Mouse (Mus musculus) cerebellum, adult 18-20 months (tissue): Measurements from ENCODE around the gene Gsdme.

ENCODE experiments used
- DNase-seq, 2 experiments: peaks; one replicate each; pipeline ENCODE4 v3.0.0; 2021

The Gsdme gene

DNA sequence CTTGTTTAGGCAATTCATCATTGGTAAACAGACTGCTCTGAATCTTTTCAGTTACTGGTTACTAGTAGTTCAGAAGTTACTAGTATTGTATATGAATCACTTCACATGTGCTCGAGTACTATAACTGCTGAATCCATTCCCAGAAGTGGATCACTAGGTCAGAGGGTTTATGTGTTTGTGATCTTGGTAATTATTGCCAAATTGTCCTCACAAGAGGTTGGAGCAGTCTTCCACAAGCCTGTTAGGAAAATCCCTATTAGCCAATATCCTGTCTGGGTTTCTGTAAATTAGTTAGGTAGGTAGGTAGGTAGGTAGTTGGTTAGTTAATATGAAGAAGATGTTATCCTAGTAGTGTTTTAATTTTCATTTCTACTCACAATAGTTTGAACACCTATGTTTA lies 87.9 kb downstream of the Gsdme start:
- no peak for DNase-seq

DNA sequence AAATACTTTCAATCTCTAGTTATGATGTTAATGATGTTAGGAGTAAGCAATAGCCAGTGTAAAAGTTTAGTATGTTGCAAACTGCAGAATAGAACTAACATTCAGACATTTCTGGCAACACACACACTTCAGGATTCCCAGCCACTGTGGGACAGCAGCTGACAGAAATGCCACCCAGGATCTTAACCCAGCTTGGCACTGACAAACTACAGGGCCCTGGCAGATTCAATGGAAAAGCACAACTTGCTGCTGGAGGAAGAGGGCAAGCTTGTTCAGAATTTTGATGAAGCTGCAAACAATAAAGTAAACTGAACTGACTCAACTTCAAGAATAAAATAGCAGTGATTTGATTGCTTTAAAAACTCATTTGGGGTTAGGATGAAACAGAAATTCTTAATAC lies 93.9 kb downstream of the Gsdme start:
- peak in 1 of 2 experiments; percentile 14 for DNase-seq

DNA sequence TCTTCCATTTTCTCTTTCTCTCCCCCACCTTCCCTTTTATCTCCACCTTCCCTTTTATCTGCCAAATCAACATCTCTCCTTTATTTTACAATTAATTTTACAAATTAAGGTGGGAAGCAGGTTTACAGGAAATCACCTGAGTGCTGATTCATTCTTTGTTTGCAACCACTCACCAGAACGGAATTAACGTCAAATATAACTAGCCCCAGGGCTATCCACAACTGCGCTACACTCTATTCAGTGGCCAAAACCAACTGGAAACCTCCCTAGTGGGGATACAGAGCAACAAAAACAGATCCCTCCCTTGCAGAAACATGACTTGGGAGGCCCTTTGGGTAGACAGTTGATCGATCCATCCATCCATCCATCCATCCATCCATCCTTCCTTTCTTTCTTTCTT lies 94.8 kb downstream of the Gsdme start:
- no peak for DNase-seq

DNA sequence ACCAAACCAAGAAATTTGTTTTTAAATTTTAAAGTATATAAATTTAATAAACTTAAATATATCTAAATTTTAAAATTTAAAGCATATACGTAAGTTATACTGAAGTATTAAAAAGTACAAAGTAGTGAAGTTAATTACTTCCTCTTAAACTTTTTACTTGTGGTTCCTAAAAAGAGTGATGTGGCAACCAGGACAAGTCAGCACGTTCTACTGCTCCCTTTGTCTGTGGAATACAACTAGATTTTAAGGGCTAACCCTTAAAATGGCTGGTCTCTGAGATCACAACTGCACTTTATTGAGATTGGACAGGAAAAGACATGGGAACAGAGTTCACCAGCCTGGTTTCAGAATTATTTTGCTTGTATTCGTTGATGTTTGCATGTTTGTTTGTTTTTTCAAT lies 100.6 kb downstream of the Gsdme start:
- no peak for DNase-seq

DNA sequence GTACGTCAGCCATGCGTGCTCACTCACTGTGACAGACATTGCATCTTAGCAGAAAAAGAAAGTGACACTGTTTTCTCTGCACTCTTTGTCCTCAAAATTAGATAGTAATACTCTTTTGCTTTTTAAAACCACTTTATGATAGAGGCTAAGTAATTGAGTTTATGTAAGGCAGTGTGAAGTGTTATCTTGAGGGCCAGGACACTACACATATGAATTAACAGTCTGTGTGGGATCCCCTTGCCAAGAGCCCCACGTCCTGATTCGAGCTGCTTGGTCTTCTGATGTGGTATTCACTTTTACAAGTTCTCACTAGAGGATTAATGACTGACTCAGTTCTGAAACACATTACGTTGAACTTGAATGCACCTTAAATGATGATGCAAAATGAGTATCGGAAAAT lies 103.8 kb downstream of the Gsdme start:
- DNase-seq, result no peak

DNA sequence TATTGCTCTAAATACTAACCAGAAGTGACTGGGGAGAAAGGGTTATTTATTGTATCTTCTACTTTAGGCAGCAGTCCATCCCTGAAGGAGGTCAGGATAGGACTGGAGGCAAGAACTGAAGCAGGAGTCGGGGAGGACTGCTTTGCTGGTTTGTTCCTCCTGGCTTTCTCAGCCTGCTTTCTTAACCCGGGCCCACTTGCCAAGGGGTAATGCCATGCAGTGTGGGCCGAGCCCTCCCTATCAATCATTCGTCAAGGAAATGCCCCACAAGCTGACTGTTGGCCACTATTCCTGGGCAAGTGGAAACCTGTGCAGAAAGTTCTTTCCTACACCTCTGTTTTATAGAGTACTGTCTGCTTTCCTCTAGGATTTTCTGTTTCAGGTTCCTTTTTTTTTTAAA lies 114.3 kb downstream of the Gsdme start:
- DNase-seq, result no peak

DNA sequence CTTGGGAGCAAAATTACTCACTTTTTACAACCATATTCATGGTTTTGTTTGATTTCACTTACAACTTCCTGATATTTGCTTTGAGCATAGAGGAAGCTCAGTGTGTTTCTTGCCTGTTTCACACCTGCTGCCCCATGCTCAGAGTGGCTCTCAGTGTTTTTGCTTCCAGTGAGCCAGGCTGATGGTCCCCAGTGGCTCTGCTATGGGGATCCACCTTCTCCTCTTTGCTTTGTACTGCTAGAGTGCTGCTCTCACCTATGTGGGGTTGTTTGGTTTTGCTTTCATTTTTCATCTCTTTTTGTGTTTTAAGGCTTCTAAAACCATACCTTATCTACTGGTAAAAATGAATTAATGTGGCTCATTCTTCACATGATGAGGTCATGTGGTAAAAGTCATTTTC lies 117.5 kb downstream of the Gsdme start:
- DNase-seq, result no peak

DNA sequence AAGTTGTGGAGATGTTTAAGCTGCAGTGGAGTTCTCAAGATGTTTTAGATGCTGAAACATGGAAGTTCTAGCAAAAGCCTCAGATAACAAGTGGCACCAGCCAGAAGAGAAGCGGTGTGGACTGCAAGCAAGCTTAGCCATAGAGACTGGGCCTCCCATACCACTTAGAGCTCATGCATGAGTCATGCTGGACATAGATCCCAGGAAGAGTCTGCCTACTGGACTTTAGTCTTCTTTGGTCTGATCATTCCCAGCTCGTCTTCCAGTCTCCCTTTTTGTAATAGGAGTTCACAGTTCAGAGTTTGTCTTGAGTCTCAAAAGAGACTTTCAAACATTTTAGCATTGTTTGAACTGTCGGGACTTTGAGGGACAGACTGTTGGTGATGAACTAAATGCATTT lies 124.1 kb downstream of the Gsdme start:
- DNase-seq, result no peak
